Mouse (Mus musculus): ENCODE data around the gene Slc43a3. TPM values are rescaled to one million over a fixed set of nuclear protein-coding genes. Genes with fewer than 3 reads are reported as not detected.
A peak's percentile ranks its signal among the peaks of the same experiment; 100 is the strongest.

Gene Slc43a3
- 100 and 103 TPM in 2 replicates for polyA plus RNA-seq (2015; fragmentation: Nextera tagmentation; extraction: Ambion mirVana)

DNA sequence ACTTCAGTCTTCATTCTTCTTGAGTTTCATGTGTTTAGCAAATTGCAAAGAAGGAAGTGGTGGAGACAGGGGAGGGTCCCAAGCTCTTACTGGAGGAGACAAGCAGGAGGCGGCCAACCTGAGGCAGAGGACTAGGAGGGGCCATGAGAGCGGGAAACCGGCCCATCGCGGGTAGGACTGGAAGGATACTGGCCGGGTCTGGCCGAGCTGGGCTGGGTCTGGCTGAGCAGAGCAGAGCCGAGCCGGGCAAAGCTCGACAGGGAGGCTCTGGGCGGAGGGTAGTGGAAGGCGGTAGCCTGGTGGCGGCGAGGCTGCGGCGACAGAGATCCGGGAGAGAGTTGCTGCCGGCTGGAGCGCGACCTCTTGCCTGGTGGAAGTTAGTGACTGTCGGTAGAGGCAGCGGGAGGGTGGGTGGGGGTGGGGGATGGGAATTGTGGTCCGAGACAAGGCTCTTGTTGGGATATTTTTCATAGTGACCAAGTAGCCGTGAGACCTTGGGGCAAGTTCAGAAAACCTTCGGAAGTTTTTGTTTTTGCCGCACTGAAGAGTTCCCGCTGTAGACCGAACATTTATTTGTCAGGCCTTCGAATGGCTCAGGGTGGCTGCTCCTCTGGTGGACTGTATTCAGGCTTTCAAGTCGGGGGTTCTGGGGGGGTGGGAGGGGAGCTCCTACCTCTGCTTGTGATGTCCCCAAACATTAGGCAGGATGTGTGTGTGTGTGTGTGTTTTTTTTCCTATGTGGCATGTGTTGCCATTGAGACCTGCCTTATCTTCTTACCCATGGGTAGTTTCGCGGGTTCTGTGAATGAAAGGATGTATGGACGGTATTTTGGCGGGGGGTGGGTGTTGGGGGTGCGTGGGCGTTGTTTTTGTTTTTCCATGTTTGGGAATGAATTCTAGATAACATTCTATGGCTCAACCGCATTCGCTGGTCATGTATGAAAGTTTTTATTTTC is at the start of gene Slc43a3:
TSS of gene Slc43a3 (plus strand) at position 106 of the 956 bp plus-strand sequence.
- ATAC-seq (ENCODE audit: low read depth) = peak; percentile 62

DNA sequence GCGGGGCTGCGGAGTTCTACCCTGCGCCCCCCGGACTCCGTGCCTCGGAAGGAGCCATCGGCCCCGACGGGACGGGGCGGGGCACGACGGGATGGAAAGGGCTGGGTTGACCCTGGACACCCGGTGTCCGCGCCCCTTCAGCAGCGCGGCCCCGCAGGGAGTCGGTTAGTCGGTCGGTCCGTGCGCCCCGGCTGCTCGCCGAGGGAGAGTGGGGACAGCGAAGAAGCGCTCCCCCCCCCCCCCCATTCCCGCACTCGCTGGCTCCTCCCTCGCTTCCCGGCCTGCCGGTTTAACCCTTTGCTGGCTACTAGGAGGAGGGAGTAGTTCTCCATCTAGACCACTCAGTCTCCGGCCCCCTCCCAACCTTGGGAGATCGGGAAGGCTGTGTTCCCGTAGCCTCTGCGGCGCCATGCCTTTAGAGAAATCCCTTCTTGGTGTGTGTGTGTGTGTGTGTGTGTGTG is 49.5 kb upstream of the Slc43a3 start:
- Histone ChIP-seq H3K27me3 (ENCODE audit: control insufficient read depth, insufficient read depth, low read depth, low read length) (peaks cover 95% of the 10 kb centered on the region), H3K4me1 (ENCODE audit: control insufficient read depth, low read depth, low read length) (peaks cover 31% of the 10 kb centered on the region), H3K27ac (ENCODE audit: low read length) (no peak overlapping the region), H3K9ac (ENCODE audit: low read depth, low read length) (no peak overlapping the region), H3K4me2 (ENCODE audit: low read depth, low read length) (peak overlapping the region; percentile 66), H3K9me3 (replicated peaks; ENCODE audit: control insufficient read depth, low read length) (no peaks in the 10 kb centered on the region), H3K4me3 (ENCODE audit: low read depth, low read length) (peak overlapping the region; percentile 53), H3K36me3 (ENCODE audit: control insufficient read depth, insufficient read depth) (no peaks in the 10 kb centered on the region)
- no peak for ATAC-seq (ENCODE audit: low read depth)
- under 1% methylated on average over 33 of the region's 39 CpGs for WGBS (ENCODE audit: insufficient replicate concordance)

More for the DNA sequence above, at the start of gene Slc43a3:
- Histone ChIP-seq H3K36me3 (ENCODE audit: control insufficient read depth, insufficient read depth) (peaks cover 24% of the 10 kb centered on the region), H3K4me2 (ENCODE audit: low read depth, low read length) (peak within 1 kb of the TSS; percentile 75), H3K27me3 (ENCODE audit: control insufficient read depth, insufficient read depth, low read depth, low read length) (no peaks in the 10 kb centered on the region), H3K9me3 (replicated peaks; ENCODE audit: control insufficient read depth, low read length) (no peaks in the 10 kb centered on the region), H3K27ac (ENCODE audit: low read length) (peak within 1 kb of the TSS; percentile 99), H3K4me3 (ENCODE audit: low read depth, low read length) (peak within 1 kb of the TSS; percentile 75), H3K4me1 (ENCODE audit: control insufficient read depth, low read depth, low read length) (peaks cover 32% of the 10 kb centered on the region), H3K9ac (ENCODE audit: low read depth, low read length) (peak within 1 kb of the TSS; percentile 70)
- WGBS (ENCODE audit: insufficient replicate concordance) = 4% methylated on average over 38 of the region's 38 CpGs

DNA sequence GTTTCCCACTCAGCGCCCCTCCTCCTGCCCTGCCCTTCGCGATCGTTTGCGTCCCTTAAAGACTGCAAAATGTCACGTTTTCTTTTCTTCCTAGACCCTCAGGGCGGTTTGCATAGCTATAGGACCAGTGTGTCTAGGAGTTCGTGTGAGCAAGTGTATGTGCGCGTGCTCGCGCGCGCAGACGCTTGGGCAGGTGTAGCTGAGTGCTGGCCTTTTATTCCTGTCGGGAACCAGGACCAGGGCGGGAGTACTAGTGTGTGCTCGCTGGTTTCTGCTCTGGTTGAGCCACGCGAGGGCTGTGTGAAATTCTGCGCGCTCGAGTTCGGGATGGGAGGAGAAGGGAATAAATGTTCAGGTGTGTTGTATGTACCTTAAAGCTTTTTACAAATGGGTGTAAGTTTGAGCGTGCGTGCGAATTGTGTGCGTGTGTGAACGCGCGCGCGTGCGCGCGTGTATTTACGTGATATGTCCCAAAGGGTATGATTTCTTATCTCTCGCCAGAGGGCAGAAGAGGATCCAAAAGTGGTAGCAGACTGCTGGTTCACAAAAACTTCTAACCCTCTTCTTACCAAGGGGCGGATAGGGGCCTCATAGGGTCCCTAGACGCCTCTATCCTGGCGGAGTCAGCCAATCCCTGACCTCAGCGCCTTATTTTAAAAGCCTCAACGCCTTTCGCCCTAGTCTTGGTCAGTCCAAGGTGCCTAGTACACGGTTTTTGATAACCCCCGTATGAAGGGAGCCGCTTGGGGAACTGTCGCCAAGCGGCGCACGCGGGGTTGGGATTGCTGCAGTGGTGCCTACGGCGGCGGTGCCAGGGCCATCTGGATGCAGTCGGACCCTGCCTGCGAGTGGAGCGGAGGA is 48.7 kb upstream of the Slc43a3 start:
- H3K4me3 ChIP-seq (ENCODE audit: low read depth, low read length) = peak overlapping the region; percentile 53
- under 1% methylated on average over 58 of the region's 58 CpGs for WGBS (ENCODE audit: insufficient replicate concordance)
- peak overlapping the region; percentile 66 for H3K4me2 ChIP-seq (ENCODE audit: low read depth, low read length)
- no peak overlapping the region; the same call in 1 of the 2 replicates for H3K9ac ChIP-seq (ENCODE audit: low read depth, low read length)
- no peaks in the 10 kb centered on the region for H3K9me3 ChIP-seq (replicated peaks; ENCODE audit: control insufficient read depth, low read length)
- no peaks in the 10 kb centered on the region for H3K36me3 ChIP-seq (ENCODE audit: control insufficient read depth, insufficient read depth)
- peaks cover 94% of the 10 kb centered on the region for H3K27me3 ChIP-seq (ENCODE audit: control insufficient read depth, insufficient read depth, low read depth, low read length)
- ATAC-seq (ENCODE audit: low read depth) = no peak
- peaks cover 30% of the 10 kb centered on the region for H3K4me1 ChIP-seq (ENCODE audit: control insufficient read depth, low read depth, low read length)
- H3K27ac ChIP-seq (ENCODE audit: low read length) = no peak overlapping the region

DNA sequence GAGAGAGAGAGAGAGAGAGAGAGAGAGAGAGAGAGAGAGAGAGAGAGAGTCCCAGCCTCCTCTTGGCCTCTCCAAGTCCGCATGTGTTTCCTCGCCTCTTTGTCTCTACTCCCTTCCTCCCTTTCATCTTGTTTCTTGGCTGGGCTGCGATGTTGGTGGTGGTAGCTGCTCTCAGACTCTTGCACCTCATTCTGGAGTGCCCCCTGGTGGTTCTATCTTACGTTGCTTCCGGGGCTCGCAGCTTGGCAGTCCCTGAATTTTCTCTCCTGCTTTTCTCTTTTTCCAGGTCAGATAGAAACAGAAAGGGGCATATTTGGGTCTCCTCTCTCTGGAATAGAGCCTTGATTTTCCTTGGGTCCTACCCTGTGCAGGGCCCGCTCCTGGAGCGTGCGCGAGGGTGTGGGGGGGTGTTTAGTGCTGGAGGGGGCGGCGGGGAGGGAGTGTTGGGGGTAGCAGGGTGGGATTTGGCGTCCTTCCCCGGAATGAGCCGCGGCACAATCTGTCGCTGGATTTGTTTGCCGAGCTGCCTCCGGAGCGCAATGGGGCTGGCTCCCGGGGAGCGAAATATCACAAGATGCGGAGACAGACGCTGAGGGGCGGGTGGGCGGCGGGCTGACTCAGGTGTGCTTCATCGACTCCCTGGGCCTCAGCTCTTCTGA is 47.6 kb upstream of the Slc43a3 start:
- H3K9me3 ChIP-seq (replicated peaks; ENCODE audit: control insufficient read depth, low read length) = no peaks in the 10 kb centered on the region
- no peak overlapping the region; the same call in 1 of the 2 replicates for H3K4me3 ChIP-seq (ENCODE audit: low read depth, low read length)
- no peaks in the 10 kb centered on the region for H3K36me3 ChIP-seq (ENCODE audit: control insufficient read depth, insufficient read depth)
- H3K9ac ChIP-seq (ENCODE audit: low read depth, low read length) = no peak overlapping the region
- H3K4me2 ChIP-seq (ENCODE audit: low read depth, low read length) = peak overlapping the region; percentile 46
- H3K27me3 ChIP-seq (ENCODE audit: control insufficient read depth, insufficient read depth, low read depth, low read length) = peaks cover 86% of the 10 kb centered on the region
- peaks cover 27% of the 10 kb centered on the region for H3K4me1 ChIP-seq (ENCODE audit: control insufficient read depth, low read depth, low read length)
- no peak overlapping the region for H3K27ac ChIP-seq (ENCODE audit: low read length)
- 6% methylated on average over 28 of the region's 28 CpGs for WGBS (ENCODE audit: insufficient replicate concordance)
- no peak for ATAC-seq (ENCODE audit: low read depth)

DNA sequence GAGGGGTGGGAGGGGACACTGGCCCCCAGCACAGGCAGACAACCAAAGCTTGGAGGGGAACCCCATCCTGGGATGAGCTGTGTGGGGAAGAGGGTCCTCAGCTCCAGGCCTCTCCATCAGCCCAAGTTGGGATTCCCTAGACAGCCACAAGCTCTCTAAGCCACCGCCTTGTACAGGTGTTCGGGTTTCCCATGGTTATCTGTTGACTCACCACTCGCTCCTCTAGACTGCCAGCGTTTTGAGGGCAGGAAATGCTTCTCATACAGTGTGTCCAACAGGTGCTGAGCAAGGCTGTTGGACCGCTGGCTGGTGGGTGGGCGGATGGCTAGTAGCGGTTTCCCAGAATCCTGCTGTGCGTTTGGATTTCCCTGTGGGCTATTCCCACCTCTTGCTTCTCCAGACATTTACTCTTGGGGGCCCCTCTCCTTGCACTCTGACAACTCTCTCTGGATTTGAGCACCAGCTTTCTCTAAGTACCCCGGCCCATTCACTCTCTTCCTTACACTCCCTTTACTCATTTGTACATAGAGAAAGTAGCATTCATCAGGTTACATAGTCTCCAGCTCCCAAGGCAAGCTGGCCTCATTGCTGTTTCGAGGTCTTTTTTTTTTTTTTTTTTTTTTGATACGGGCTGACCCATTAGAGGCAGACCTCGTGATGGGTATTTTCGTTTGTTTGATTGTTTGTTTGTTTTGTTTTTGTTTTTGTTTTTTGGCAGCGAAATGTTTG is 46.9 kb upstream of the Slc43a3 start:
- no peak for ATAC-seq (ENCODE audit: low read depth)
- Histone ChIP-seq H3K4me2 (ENCODE audit: low read depth, low read length) (no peak overlapping the region), H3K27ac (ENCODE audit: low read length) (no peak overlapping the region), H3K36me3 (ENCODE audit: control insufficient read depth, insufficient read depth) (no peaks in the 10 kb centered on the region), H3K4me1 (ENCODE audit: control insufficient read depth, low read depth, low read length) (peaks cover 27% of the 10 kb centered on the region), H3K9ac (ENCODE audit: low read depth, low read length) (no peak overlapping the region), H3K9me3 (replicated peaks; ENCODE audit: control insufficient read depth, low read length) (no peaks in the 10 kb centered on the region), H3K4me3 (ENCODE audit: low read depth, low read length) (no peak overlapping the region; the same call in 1 of the 2 replicates), H3K27me3 (ENCODE audit: control insufficient read depth, insufficient read depth, low read depth, low read length) (peaks cover 80% of the 10 kb centered on the region)
- 16% methylated on average over 14 of the region's 14 CpGs for WGBS (ENCODE audit: insufficient replicate concordance)

DNA sequence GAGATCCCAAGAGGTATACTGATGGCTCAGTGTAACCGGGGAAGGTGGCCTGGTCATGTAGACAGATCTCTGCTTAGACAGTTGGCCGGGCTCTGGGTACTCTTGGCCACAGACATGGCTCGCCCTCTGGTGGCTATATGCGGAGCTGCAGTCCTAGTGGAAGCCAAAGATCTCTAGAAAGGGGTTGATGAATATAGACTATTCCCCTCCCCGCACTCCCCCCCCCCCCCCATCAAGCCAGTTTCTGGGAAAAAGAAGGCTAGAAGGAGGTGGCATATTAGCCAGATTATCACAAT is 46.4 kb upstream of the Slc43a3 start:
- Histone ChIP-seq H3K4me3 (ENCODE audit: low read depth, low read length) (no peak overlapping the region), H3K36me3 (ENCODE audit: control insufficient read depth, insufficient read depth) (no peaks in the 10 kb centered on the region), H3K4me1 (ENCODE audit: control insufficient read depth, low read depth, low read length) (peaks cover 27% of the 10 kb centered on the region), H3K27ac (ENCODE audit: low read length) (no peak overlapping the region), H3K27me3 (ENCODE audit: control insufficient read depth, insufficient read depth, low read depth, low read length) (peaks cover 74% of the 10 kb centered on the region), H3K4me2 (ENCODE audit: low read depth, low read length) (no peak overlapping the region), H3K9ac (ENCODE audit: low read depth, low read length) (no peak overlapping the region), H3K9me3 (replicated peaks; ENCODE audit: control insufficient read depth, low read length) (no peaks in the 10 kb centered on the region)
- under 1% methylated on average over 5 of the region's 5 CpGs for WGBS (ENCODE audit: insufficient replicate concordance)
- peak; percentile 49 for ATAC-seq (ENCODE audit: low read depth)

DNA sequence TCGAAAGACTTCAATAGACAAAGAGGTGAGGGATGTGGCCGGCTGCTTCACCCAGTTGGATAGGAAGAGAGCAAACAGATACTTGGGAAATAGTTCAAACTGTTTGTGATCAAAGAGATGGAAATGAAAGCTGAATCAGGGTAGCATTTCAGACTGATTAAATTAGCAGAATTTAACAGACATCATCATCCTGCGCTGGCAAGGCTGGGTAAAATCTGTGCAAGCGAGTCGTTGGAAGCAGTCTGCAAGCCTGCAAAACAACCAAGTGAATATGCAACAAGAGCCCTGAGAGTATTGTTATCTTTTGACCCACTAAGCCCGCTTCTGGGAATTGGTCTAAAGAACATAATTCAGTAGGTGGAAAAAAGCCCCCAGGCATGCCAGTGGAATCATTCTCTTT is 43.0 kb upstream of the Slc43a3 start:
- H3K4me2 ChIP-seq (ENCODE audit: low read depth, low read length) = no peak overlapping the region
- H3K4me1 ChIP-seq (ENCODE audit: control insufficient read depth, low read depth, low read length) = peaks cover 9% of the 10 kb centered on the region
- peaks cover 41% of the 10 kb centered on the region for H3K27me3 ChIP-seq (ENCODE audit: control insufficient read depth, insufficient read depth, low read depth, low read length)
- WGBS (ENCODE audit: insufficient replicate concordance) = 47% methylated on average over 6 of the region's 6 CpGs
- H3K9ac ChIP-seq (ENCODE audit: low read depth, low read length) = no peak overlapping the region
- no peak for ATAC-seq (ENCODE audit: low read depth)
- H3K9me3 ChIP-seq (replicated peaks; ENCODE audit: control insufficient read depth, low read length) = no peaks in the 10 kb centered on the region
- no peaks in the 10 kb centered on the region for H3K36me3 ChIP-seq (ENCODE audit: control insufficient read depth, insufficient read depth)
- H3K4me3 ChIP-seq (ENCODE audit: low read depth, low read length) = no peak overlapping the region
- H3K27ac ChIP-seq (ENCODE audit: low read length) = no peak overlapping the region

DNA sequence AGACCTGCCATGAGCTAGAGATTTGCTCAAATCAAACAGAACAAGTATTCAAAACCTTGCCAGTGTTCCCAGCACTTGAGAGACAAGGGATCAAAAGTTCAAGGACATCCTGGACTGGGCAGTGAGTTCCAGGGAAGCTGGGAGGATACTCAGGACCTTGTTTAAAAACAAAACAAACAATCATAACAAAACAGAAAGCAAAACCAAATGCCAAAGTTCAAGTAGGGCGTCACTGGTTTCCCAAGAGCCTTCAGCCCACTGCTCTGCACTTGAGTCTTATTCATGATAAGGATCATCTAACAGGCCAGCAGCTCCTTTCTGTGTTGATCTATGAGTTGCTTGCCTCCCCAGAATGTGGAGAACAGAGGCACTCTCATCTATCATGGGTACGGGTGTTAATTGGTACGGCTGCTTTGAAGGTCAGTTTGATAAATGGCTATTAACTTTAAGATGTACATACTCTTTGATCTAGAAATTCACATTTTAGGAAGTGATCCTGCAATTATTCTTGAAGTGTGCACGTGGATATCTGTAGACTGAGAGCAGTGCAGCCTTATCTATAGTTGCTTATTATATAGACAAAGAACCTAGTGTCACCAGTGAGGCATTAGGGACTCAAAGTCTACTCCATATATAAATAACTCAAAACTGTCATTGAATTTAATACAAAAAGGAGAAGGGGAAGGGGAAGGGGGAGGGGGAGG is 40.7 kb upstream of the Slc43a3 start:
- no peaks in the 10 kb centered on the region for H3K9me3 ChIP-seq (replicated peaks; ENCODE audit: control insufficient read depth, low read length)
- H3K4me1 ChIP-seq (ENCODE audit: control insufficient read depth, low read depth, low read length) = no peaks in the 10 kb centered on the region
- no peak overlapping the region for H3K4me2 ChIP-seq (ENCODE audit: low read depth, low read length)
- peaks cover 20% of the 10 kb centered on the region for H3K27me3 ChIP-seq (ENCODE audit: control insufficient read depth, insufficient read depth, low read depth, low read length)
- 49% methylated on average over 4 of the region's 4 CpGs for WGBS (ENCODE audit: insufficient replicate concordance)
- no peaks in the 10 kb centered on the region for H3K36me3 ChIP-seq (ENCODE audit: control insufficient read depth, insufficient read depth)
- no peak overlapping the region for H3K27ac ChIP-seq (ENCODE audit: low read length)
- H3K9ac ChIP-seq (ENCODE audit: low read depth, low read length) = no peak overlapping the region
- no peak overlapping the region for H3K4me3 ChIP-seq (ENCODE audit: low read depth, low read length)
- ATAC-seq (ENCODE audit: low read depth) = no peak

Data from liver, embryonic 16.5 days (tissue).